Mouse (Mus musculus) limb, embryonic 14.5 days (tissue): Measurements from ENCODE around the gene 4933428G20Rik. TPM values are rescaled to one million over a fixed set of nuclear protein-coding genes. Genes with fewer than 3 reads are reported as not detected.

ENCODE experiments used
- ATAC-seq: fragments of 200-750 bp; cut with Nextera tagmentation; 2 replicates; pipeline ENCODE4 v1.8.0; 2017; ENCODE audit warnings: low read depth, moderate number of reproducible peaks, moderate TSS enrichment; ENCODE audit not compliant: low FRiP score
- DNase-seq: peaks from one replicate; pipeline ENCODE4 v3.0.0-alpha.2; 2015; ENCODE audit warnings: low spot score
- H3K27ac ChIP-seq: fragments of 300-500 bp; sonication (generic); replicated peaks from 2 replicates; pipeline ENCODE4 v1.5.1; 2014; ENCODE audit warnings: low read depth, mild to moderate bottlenecking, low read length, moderate library complexity, mixed read lengths
- H3K27me3 ChIP-seq: fragments of 300-500 bp; sonication (generic); 2 replicates; pipeline ENCODE4 v1.6.1; 2014; ENCODE audit warnings: low read length, mixed read lengths; ENCODE audit not compliant: control insufficient read depth, insufficient read depth
- H3K36me3 ChIP-seq: fragments of 300-500 bp; sonication (generic); 2 replicates; pipeline ENCODE4 v1.6.1; 2014; ENCODE audit warnings: mild to moderate bottlenecking, low read length, moderate library complexity, mixed read lengths; ENCODE audit not compliant: control insufficient read depth, insufficient read depth
- H3K4me1 ChIP-seq: fragments of 300-500 bp; sonication (generic); 2 replicates; pipeline ENCODE4 v1.6.1; 2014; ENCODE audit warnings: antibody characterized with exemption, low read length, mixed read lengths; ENCODE audit not compliant: control insufficient read depth, insufficient read depth
- H3K4me2 ChIP-seq: fragments of 300-500 bp; sonication (generic); replicated peaks from 2 replicates; pipeline ENCODE4 v1.6.1; 2014; ENCODE audit warnings: low read depth, mild to moderate bottlenecking, low read length, moderate library complexity; ENCODE audit not compliant: severe bottlenecking
- H3K4me3 ChIP-seq: fragments of 300-500 bp; sonication (generic); replicated peaks from 2 replicates; pipeline ENCODE4 v1.5.1; 2014; ENCODE audit warnings: low read length
- H3K9ac ChIP-seq: fragments of 300-500 bp; sonication (generic); 2 replicates; pipeline ENCODE4 v1.6.1; 2014; ENCODE audit warnings: mild to moderate bottlenecking, low read depth, low read length, moderate library complexity; ENCODE audit not compliant: severe bottlenecking
- H3K9me3 ChIP-seq: fragments of 300-500 bp; sonication (generic); 2 replicates; pipeline ENCODE4 v1.6.1; 2016; ENCODE audit warnings: low read length; ENCODE audit not compliant: control insufficient read depth
- POLR2A ChIP-seq: fragments of 200-500 bp; IDR thresholded peaks from 2 replicates; pipeline ENCODE4 v1.8.0; 2012; ENCODE audit warnings: inconsistent platforms, mild to moderate bottlenecking, moderate library complexity, borderline replicate concordance; ENCODE audit not compliant: insufficient read depth, insufficient read length; ENCODE audit errors: extremely low read depth
- WGBS: fragments of 180-500 bp; shearing (Covaris S2); extraction: QIAGEN DNeasy Blood & Tissue Kit; methylation state at CpG from one replicate; pipeline ENCODE4 v1.1.7; 2014; 5-methylcytosine and 5-hydroxymethylcytosine counted together
- polyA plus RNA-seq, 2 experiments: library from polyadenylated mRNA; depleted of rRNA in 1 of 2; stranded (reverse) in 1 of 2; unstranded in 1 of 2; fragments of >200 nt; fragmentation: Nextera tagmentation in 1 of 2; extraction: Ambion mirVana in 1 of 2; gene quantifications; 2 replicates each; pipeline versions ENCODE4 v1.2.1 to v1.2.3; 2012 to 2014

4933428G20Rik gene
- polyA plus RNA-seq, 2 experiments, result 0.36 TPM; not detected in 1

- Histone ChIP-seq H3K4me2 (no peak overlapping the region), H3K4me1 (no peaks in the 10 kb centered on the region), H3K27me3 (no peaks in the 10 kb centered on the region), H3K36me3 (no peaks in the 10 kb centered on the region), H3K9me3 (no peaks in the 10 kb centered on the region), H3K4me3 (no peak overlapping the region), H3K27ac (no peak overlapping the region), H3K9ac (no peak overlapping the region)
- DNase-seq (no peak), ATAC-seq (no peak)
- no peak for TF ChIP-seq POLR2A
- WGBS, result 88% methylated on average over 6 of the region's 6 CpGs
Observed at GRCm38 (mm10) chr11:97525313-97525712, 25.2 kb upstream of the 4933428G20Rik start.

GRCm38 (mm10) chr11:97524306-97524705 is 24.2 kb upstream of the 4933428G20Rik start:
- Histone ChIP-seq H3K27ac (no peak overlapping the region), H3K4me2 (no peak overlapping the region), H3K36me3 (no peaks in the 10 kb centered on the region), H3K27me3 (no peaks in the 10 kb centered on the region), H3K9ac (no peak overlapping the region), H3K4me1 (no peaks in the 10 kb centered on the region), H3K4me3 (no peak overlapping the region), H3K9me3 (no peaks in the 10 kb centered on the region)
- 43% methylated on average over 9 of the region's 9 CpGs for WGBS
- DNase-seq, result no peak
- no peak for TF ChIP-seq POLR2A
- no peak for ATAC-seq

GRCm38 (mm10) chr11:97523827-97524261 is 23.7 kb upstream of the 4933428G20Rik start:
- Histone ChIP-seq H3K36me3 (no peaks in the 10 kb centered on the region), H3K27me3 (no peaks in the 10 kb centered on the region), H3K4me2 (no peak overlapping the region), H3K9me3 (no peaks in the 10 kb centered on the region), H3K4me1 (no peaks in the 10 kb centered on the region), H3K4me3 (no peak overlapping the region), H3K27ac (no peak overlapping the region), H3K9ac (no peak overlapping the region)
- WGBS, result 11% methylated on average over 1 of the region's 1 CpGs
- DNase-seq (no peak), ATAC-seq (no peak)
- TF ChIP-seq POLR2A, result no peak

DNA sequence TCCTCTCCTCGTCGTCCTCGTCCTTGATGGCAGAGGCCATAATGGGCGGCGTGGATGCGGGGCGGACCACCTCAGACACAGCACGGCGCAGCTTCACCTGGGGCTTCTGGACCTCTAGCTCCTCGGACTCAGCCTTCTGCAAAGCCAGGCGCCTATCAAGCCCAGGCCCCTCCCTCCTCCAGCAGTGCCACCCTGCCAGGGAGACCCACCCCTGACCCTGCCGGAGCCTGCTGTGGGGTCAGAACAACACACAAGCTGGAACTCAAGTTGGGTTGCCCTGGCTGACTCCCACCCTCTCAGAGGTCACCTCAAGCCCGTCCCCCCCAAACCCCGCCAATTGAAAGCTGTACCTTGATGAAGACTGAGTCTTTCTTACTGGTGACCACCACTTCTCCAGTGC is 23.0 kb upstream of the 4933428G20Rik start:
- DNase-seq, result no peak
- H3K9ac ChIP-seq, result no peak overlapping the region
- H3K9me3 ChIP-seq, result no peaks in the 10 kb centered on the region
- no peak for TF ChIP-seq POLR2A
- H3K36me3 ChIP-seq, result no peaks in the 10 kb centered on the region
- no peak overlapping the region for H3K4me3 ChIP-seq
- no peaks in the 10 kb centered on the region for H3K27me3 ChIP-seq
- no peak overlapping the region for H3K4me2 ChIP-seq
- WGBS, result 83% methylated on average over 13 of the region's 14 CpGs
- no peak for ATAC-seq
- H3K4me1 ChIP-seq, result no peaks in the 10 kb centered on the region
- no peak overlapping the region for H3K27ac ChIP-seq

GRCm38 (mm10) chr11:97521741-97522474 is 21.8 kb upstream of the 4933428G20Rik start:
- Histone ChIP-seq H3K4me2 (no peak overlapping the region), H3K27ac (no peak overlapping the region), H3K36me3 (no peaks in the 10 kb centered on the region), H3K27me3 (no peaks in the 10 kb centered on the region), H3K4me1 (no peaks in the 10 kb centered on the region), H3K4me3 (no peak overlapping the region), H3K9ac (no peak overlapping the region), H3K9me3 (no peaks in the 10 kb centered on the region)
- ATAC-seq (no peak), DNase-seq (no peak)
- no peak for TF ChIP-seq POLR2A
- 83% methylated on average over 29 of the region's 29 CpGs for WGBS
